Mouse (Mus musculus) kidney, embryonic 15.5 days (tissue): Measurements from ENCODE around the gene Cdh4. TPM values are rescaled to one million over a fixed set of nuclear protein-coding genes. Genes with fewer than 3 reads are reported as not detected.

ENCODE experiments used
- ATAC-seq: fragments of 200-750 bp; cut with Nextera tagmentation; replicated peaks from 2 replicates; pipeline ENCODE4 v1.8.0; 2017; ENCODE audit warnings: moderate TSS enrichment; ENCODE audit not compliant: low FRiP score
- H3K27ac ChIP-seq: fragments of 300-500 bp; sonication (generic); 2 replicates; pipeline ENCODE4 v1.5.1; 2015; ENCODE audit warnings: mild to moderate bottlenecking, inconsistent platforms
- H3K27me3 ChIP-seq: fragments of 300-500 bp; sonication (generic); 2 replicates; pipeline ENCODE4 v1.6.1; 2015; ENCODE audit warnings: inconsistent platforms
- H3K36me3 ChIP-seq: fragments of 300-500 bp; sonication (generic); 2 replicates; pipeline ENCODE4 v1.6.1; 2015; ENCODE audit warnings: inconsistent platforms
- H3K4me1 ChIP-seq: fragments of 300-500 bp; sonication (generic); 2 replicates; pipeline ENCODE4 v1.6.1; 2015; ENCODE audit warnings: inconsistent platforms
- H3K4me2 ChIP-seq: fragments of 300-500 bp; sonication (generic); 2 replicates; pipeline ENCODE4 v1.6.1; 2015; ENCODE audit warnings: moderate library complexity, mild to moderate bottlenecking, inconsistent platforms
- H3K4me3 ChIP-seq: fragments of 300-500 bp; sonication (generic); replicated peaks from 2 replicates; pipeline ENCODE4 v1.5.1; 2015; ENCODE audit warnings: mild to moderate bottlenecking, inconsistent platforms
- H3K9ac ChIP-seq: fragments of 300-500 bp; sonication (generic); 2 replicates; pipeline ENCODE4 v1.6.1; 2015; ENCODE audit warnings: mild to moderate bottlenecking, inconsistent platforms
- H3K9me3 ChIP-seq: fragments of 300-500 bp; sonication (generic); replicated peaks from 2 replicates; pipeline ENCODE4 v1.6.1; 2016; ENCODE audit warnings: inconsistent platforms
- WGBS: fragments of 180-500 bp; shearing (Covaris S2); methylation state at CpG from one replicate; pipeline ENCODE4 v1.1.7; 2015; ENCODE audit warnings: mixed read lengths; 5-methylcytosine and 5-hydroxymethylcytosine counted together
- polyA plus RNA-seq: library from polyadenylated mRNA; unstranded; fragments of >200 nt; fragmentation: Nextera tagmentation; extraction: Ambion mirVana; gene quantifications from 2 replicates; pipeline ENCODE4 v1.2.1, GENCODE M21; 2015

The Cdh4 gene
- polyA plus RNA-seq, 1 experiment from 2014 or later = 23.2 TPM

DNA sequence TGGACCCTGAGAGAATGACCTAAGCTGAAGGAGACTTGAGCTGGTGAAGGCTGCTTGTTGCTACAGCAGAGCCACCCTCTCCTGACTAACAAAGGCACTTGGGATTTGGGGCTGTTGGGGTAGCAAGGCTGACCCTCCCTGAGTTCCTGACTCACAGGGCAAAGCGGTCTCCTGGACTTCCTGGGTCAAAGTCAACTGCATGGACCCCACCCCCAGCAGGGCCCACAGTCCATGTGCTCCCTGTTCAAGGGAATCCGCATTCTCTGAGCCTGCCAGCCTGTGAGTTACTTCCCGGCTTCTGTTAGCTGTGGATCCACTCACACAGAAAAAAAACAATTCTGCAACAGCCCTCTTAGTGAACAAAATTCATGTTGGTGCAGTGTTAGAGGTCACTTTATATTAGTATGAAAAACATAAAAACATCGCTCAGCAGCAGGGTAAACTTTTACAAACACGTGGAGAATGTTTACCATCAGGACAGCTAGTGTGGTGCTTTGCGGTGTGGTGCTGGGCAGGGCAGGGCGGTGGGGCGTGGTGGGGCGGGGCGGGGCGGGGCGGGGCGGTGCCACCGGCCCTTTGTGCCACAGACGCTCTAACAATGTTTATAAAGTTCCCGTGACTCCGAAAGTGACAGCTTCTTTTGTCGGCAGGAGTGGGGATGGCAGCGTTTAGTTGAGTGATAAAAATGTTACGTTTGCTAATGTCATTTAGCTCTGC lies 219.9 kb downstream of the Cdh4 start:
- H3K9ac ChIP-seq = no peak overlapping the region
- ATAC-seq = peak; percentile 61; the same call in 1 of the 2 replicates

GRCm38 (mm10) chr2:179662739-179663138 lies 220.5 kb downstream of the Cdh4 start:
- H3K4me2 ChIP-seq = peak overlapping the region; percentile 53
- peaks cover 27% of the 10 kb centered on the region for H3K4me1 ChIP-seq
- no peaks in the 10 kb centered on the region for H3K9me3 ChIP-seq
- 5% methylated on average over 9 of the region's 9 CpGs for WGBS
- H3K27ac ChIP-seq = no peak overlapping the region
- ATAC-seq = no peak
- H3K36me3 ChIP-seq = no peaks in the 10 kb centered on the region
- H3K27me3 ChIP-seq = peaks cover 22% of the 10 kb centered on the region
- H3K9ac ChIP-seq = no peak overlapping the region
- H3K4me3 ChIP-seq = peak overlapping the region; percentile 24

More for the DNA sequence above, 219.9 kb downstream of the Cdh4 start:
- 3% methylated on average over 20 of the region's 20 CpGs for WGBS
- Histone ChIP-seq H3K36me3 (no peaks in the 10 kb centered on the region), H3K4me1 (peaks cover 27% of the 10 kb centered on the region), H3K4me2 (peak overlapping the region; percentile 53), H3K9me3 (no peaks in the 10 kb centered on the region), H3K4me3 (peak overlapping the region; percentile 24), H3K27ac (no peak overlapping the region), H3K27me3 (peaks cover 22% of the 10 kb centered on the region)

DNA sequence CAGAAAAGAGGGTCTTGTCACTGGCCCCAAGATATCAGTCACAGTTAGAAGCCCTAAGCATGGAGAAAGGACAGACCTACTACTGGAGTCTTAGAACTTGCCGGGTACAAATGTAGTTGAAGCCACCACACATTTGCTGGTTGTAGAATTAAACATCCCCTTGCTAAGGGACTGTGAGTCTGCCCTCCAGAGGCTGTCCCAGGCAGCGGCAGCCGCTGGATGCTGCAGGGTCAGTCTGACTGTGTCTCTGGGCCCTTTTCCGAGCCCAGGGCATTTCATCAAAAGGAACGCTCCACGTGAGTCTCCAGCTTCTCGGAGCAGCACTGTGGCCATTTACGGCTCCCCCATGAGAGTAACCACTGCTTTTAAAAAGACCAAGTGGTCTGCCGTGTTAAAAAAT lies 221.4 kb downstream of the Cdh4 start:
- Histone ChIP-seq H3K4me3 (no peak overlapping the region), H3K36me3 (no peaks in the 10 kb centered on the region), H3K9me3 (no peaks in the 10 kb centered on the region), H3K27ac (no peak overlapping the region), H3K9ac (no peak overlapping the region), H3K4me1 (peaks cover 27% of the 10 kb centered on the region), H3K27me3 (peaks cover 22% of the 10 kb centered on the region), H3K4me2 (no peak overlapping the region)
- no peak for ATAC-seq
- WGBS = 17% methylated on average over 9 of the region's 9 CpGs

DNA sequence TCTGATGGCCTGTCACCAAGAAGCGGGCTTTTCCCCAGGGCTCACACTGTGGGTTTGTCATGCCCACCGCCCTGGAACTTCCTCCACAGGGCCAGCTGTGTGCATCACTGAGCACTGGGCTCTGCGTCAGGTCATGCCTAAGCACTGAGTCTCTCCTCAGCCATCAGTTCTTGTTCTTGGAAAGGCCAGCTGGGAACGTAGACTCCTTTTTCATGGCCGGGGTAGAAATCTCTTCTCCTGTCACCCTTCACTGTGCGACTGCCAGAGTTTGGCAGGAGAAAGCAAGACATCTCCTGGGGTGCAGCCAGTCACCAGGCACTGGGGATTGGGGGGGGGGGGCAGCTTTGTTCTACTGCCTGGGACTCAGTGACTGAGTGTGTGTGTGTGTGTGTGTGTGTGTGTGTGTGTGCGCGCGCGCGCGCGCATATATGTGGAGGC lies 222.0 kb downstream of the Cdh4 start:
- Histone ChIP-seq H3K4me3 (no peak overlapping the region), H3K4me1 (peaks cover 27% of the 10 kb centered on the region), H3K4me2 (no peak overlapping the region), H3K27me3 (peaks cover 22% of the 10 kb centered on the region), H3K9ac (no peak overlapping the region), H3K27ac (no peak overlapping the region), H3K9me3 (no peaks in the 10 kb centered on the region), H3K36me3 (no peaks in the 10 kb centered on the region)
- peak; percentile 67 for ATAC-seq
- WGBS = 67% methylated on average over 13 of the region's 13 CpGs

GRCm38 (mm10) chr2:179670689-179671088 lies 228.5 kb downstream of the Cdh4 start:
- no peak overlapping the region for H3K9ac ChIP-seq
- ATAC-seq = no peak
- 58% methylated on average over 10 of the region's 10 CpGs for WGBS
- no peak overlapping the region for H3K4me2 ChIP-seq
- H3K27me3 ChIP-seq = peaks cover 3% of the 10 kb centered on the region; the same call in 1 of the 2 replicates
- H3K27ac ChIP-seq = no peak overlapping the region
- no peak overlapping the region for H3K4me3 ChIP-seq
- H3K9me3 ChIP-seq = no peaks in the 10 kb centered on the region
- peaks cover 5% of the 10 kb centered on the region for H3K4me1 ChIP-seq
- no peaks in the 10 kb centered on the region for H3K36me3 ChIP-seq

- Histone ChIP-seq H3K36me3 (no peaks in the 10 kb centered on the region), H3K4me1 (no peaks in the 10 kb centered on the region), H3K27ac (no peak overlapping the region), H3K4me3 (no peak overlapping the region), H3K9me3 (no peaks in the 10 kb centered on the region), H3K27me3 (no peaks in the 10 kb centered on the region), H3K4me2 (no peak overlapping the region), H3K9ac (no peak overlapping the region)
- no peak for ATAC-seq
- 58% methylated on average over 5 of the region's 5 CpGs for WGBS
These were observed 237.6 kb downstream of the Cdh4 start for GRCm38 (mm10) chr2:179679866-179680265.

- H3K4me1 ChIP-seq = no peaks in the 10 kb centered on the region; the same call in 1 of the 2 replicates
- ATAC-seq = no peak
- no peaks in the 10 kb centered on the region for H3K9me3 ChIP-seq
- no peak overlapping the region for H3K27ac ChIP-seq
- no peaks in the 10 kb centered on the region for H3K27me3 ChIP-seq
- no peak overlapping the region for H3K4me3 ChIP-seq
- no peaks in the 10 kb centered on the region for H3K36me3 ChIP-seq
- no peak overlapping the region for H3K9ac ChIP-seq
- WGBS = 75% methylated on average over 1 of the region's 1 CpGs
- no peak overlapping the region for H3K4me2 ChIP-seq
These were observed 239.2 kb downstream of the Cdh4 start for GRCm38 (mm10) chr2:179681386-179681785.

- H3K36me3 ChIP-seq = no peaks in the 10 kb centered on the region
- no peak overlapping the region for H3K9ac ChIP-seq
- H3K4me2 ChIP-seq = no peak overlapping the region
- H3K27me3 ChIP-seq = no peaks in the 10 kb centered on the region
- H3K9me3 ChIP-seq = no peaks in the 10 kb centered on the region
- no peak overlapping the region for H3K27ac ChIP-seq
- ATAC-seq = peak; percentile 80
- no peak overlapping the region for H3K4me3 ChIP-seq
- 10% methylated on average over 12 of the region's 12 CpGs for WGBS
- peaks cover 11% of the 10 kb centered on the region for H3K4me1 ChIP-seq
These were observed 245.0 kb downstream of the Cdh4 start for GRCm38 (mm10) chr2:179687243-179687681.

DNA sequence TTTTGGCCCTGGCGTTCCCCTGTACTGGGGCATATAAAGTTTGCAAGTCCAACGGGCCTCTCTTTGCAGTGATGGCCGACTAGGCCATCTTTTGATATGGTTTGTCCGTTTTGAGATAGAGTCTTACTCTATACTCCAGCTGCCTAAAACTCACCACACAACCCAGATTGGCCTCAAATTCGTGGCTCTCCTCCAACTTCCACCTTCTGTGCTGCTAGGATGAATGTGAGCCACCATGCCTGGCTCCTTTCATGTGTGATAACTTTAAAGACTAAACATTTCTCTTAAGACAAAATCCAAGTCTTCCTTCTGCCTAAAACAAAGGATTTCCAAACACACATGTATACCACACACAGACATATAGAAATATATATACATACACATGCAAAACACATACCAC lies 246.7 kb downstream of the Cdh4 start:
- Histone ChIP-seq H3K9me3 (no peaks in the 10 kb centered on the region), H3K4me2 (no peak overlapping the region), H3K27ac (no peak overlapping the region), H3K9ac (no peak overlapping the region), H3K27me3 (no peaks in the 10 kb centered on the region), H3K4me3 (no peak overlapping the region), H3K36me3 (no peaks in the 10 kb centered on the region), H3K4me1 (peaks cover 11% of the 10 kb centered on the region)
- WGBS = 88% methylated on average over 5 of the region's 5 CpGs
- ATAC-seq = no peak

DNA sequence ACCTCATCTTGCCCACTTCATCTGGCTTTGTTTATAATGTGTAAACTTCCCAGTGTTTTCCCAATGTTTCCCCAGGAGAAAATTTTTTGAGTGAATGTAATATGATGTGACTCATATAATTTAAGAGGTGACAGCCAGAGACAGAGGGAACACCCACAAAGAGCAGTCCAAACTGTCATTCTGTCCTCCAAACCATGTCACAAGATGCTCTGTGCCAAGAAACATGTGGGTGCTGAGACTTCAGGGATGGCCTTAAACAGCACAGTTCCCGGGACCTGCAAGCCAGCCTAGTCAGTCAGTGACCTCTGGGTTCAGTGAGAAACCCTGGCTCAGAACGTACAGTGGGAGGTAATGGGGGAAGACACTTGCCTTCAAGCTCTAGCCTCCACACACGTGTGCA lies 247.5 kb downstream of the Cdh4 start:
- 58% methylated on average over 3 of the region's 3 CpGs for WGBS
- ATAC-seq = no peak
- H3K4me2 ChIP-seq = no peak overlapping the region
- H3K36me3 ChIP-seq = no peaks in the 10 kb centered on the region
- H3K9ac ChIP-seq = no peak overlapping the region
- H3K27ac ChIP-seq = no peak overlapping the region
- no peaks in the 10 kb centered on the region for H3K9me3 ChIP-seq
- no peaks in the 10 kb centered on the region for H3K27me3 ChIP-seq
- H3K4me1 ChIP-seq = peaks cover 11% of the 10 kb centered on the region
- H3K4me3 ChIP-seq = no peak overlapping the region

- no peaks in the 10 kb centered on the region for H3K36me3 ChIP-seq
- no peak overlapping the region for H3K27ac ChIP-seq
- H3K9ac ChIP-seq = no peak overlapping the region
- no peak overlapping the region for H3K4me2 ChIP-seq
- no peak overlapping the region for H3K4me3 ChIP-seq
- 59% methylated on average over 7 of the region's 7 CpGs for WGBS
- peaks cover 11% of the 10 kb centered on the region for H3K4me1 ChIP-seq
- ATAC-seq = no peak
- no peaks in the 10 kb centered on the region for H3K9me3 ChIP-seq
- H3K27me3 ChIP-seq = no peaks in the 10 kb centered on the region
These were observed 248.3 kb downstream of the Cdh4 start for GRCm38 (mm10) chr2:179690571-179690970.

- 52% methylated on average over 9 of the region's 9 CpGs for WGBS
- H3K4me2 ChIP-seq = no peak overlapping the region
These were observed 252.7 kb downstream of the Cdh4 start for GRCm38 (mm10) chr2:179694936-179695335.

GRCm38 (mm10) chr2:179697601-179698000 lies 255.4 kb downstream of the Cdh4 start:
- WGBS = 80% methylated on average over 8 of the region's 8 CpGs
- no peak for ATAC-seq

More at GRCm38 (mm10) chr2:179694936-179695335, 252.7 kb downstream of the Cdh4 start:
- no peak for ATAC-seq
- peaks cover 14% of the 10 kb centered on the region for H3K4me1 ChIP-seq
- no peaks in the 10 kb centered on the region for H3K36me3 ChIP-seq
- H3K9ac ChIP-seq = no peak overlapping the region
- no peaks in the 10 kb centered on the region for H3K9me3 ChIP-seq
- H3K4me3 ChIP-seq = no peak overlapping the region
- no peaks in the 10 kb centered on the region for H3K27me3 ChIP-seq
- H3K27ac ChIP-seq = no peak overlapping the region

More at GRCm38 (mm10) chr2:179697601-179698000, 255.4 kb downstream of the Cdh4 start:
- no peak overlapping the region for H3K27ac ChIP-seq
- H3K4me3 ChIP-seq = no peak overlapping the region
- no peaks in the 10 kb centered on the region for H3K27me3 ChIP-seq
- peaks cover 14% of the 10 kb centered on the region for H3K4me1 ChIP-seq
- H3K9ac ChIP-seq = no peak overlapping the region
- H3K36me3 ChIP-seq = no peaks in the 10 kb centered on the region
- H3K9me3 ChIP-seq = no peaks in the 10 kb centered on the region
- H3K4me2 ChIP-seq = no peak overlapping the region
